Mouse (Mus musculus) mouse embryonic stem cell (cell line): ENCODE measurements around the gene Lrig2.

Experiments
- in situ Hi-C, 2 experiments: fragments of 300-500 bp; cut with MboI; formaldehyde crosslinking; loops; 1 replicate in 1 of 2; 3 replicates in 1 of 2; pipeline ENCODE4 v1.14.3; 2019 to 2020; ENCODE audit warnings: low sequenced_read_pairs in 2 of 2, low pct_unique_long_range_greater_than_20kb in 1 of 2, mixed read lengths in 1 of 2; ENCODE audit not compliant: unreplicated experiment in 1 of 2

Gene Lrig2

GRCm38 (mm10) chr3:104352358-104353060 is 159.2 kb downstream of the Lrig2 start:
- in situ Hi-C loops = no loop called here

GRCm38 (mm10) chr3:104350253-104350945 is 161.3 kb downstream of the Lrig2 start:
- in situ Hi-C loops = no loop called here

GRCm38 (mm10) chr3:104349847-104350228 is 161.9 kb downstream of the Lrig2 start:
- in situ Hi-C loops = no loop called here

GRCm38 (mm10) chr3:104349203-104349846 is 162.4 kb downstream of the Lrig2 start:
- in situ Hi-C loops = no loop called here
